Mouse (Mus musculus) cerebellum, adult 2 months (tissue): ENCODE data around the gene Stk39. TPM values are rescaled to one million over a fixed set of nuclear protein-coding genes. Genes with fewer than 3 reads are reported as not detected.

Experiments used
- DNase-seq, 2 experiments: peaks; one replicate each; pipeline ENCODE4 v3.0.0; 2021
- H3K27ac ChIP-seq: fragments of 200-500 bp; 2 replicates; pipeline ENCODE4 v1.5.1; 2012; ENCODE audit warnings: low read length, control low read depth, inconsistent platforms; ENCODE audit not compliant: insufficient read depth
- H3K27me3 ChIP-seq: fragments of 200-500 bp; 2 replicates; pipeline ENCODE4 v1.6.1; 2012; ENCODE audit warnings: inconsistent platforms, mild to moderate bottlenecking, low read length, moderate library complexity; ENCODE audit not compliant: control insufficient read depth, insufficient read depth
- H3K4me1 ChIP-seq: fragments of 200-500 bp; 2 replicates; pipeline ENCODE4 v1.6.1; 2011; ENCODE audit warnings: low read length; ENCODE audit not compliant: control insufficient read depth, insufficient read depth
- H3K4me3 ChIP-seq: fragments of 200-500 bp; replicated peaks from 2 replicates; pipeline ENCODE3; 2011; ENCODE audit warnings: mild to moderate bottlenecking, low read depth, low read length, control low read depth; ENCODE audit not compliant: insufficient read depth
- CTCF ChIP-seq: fragments of 200-500 bp; IDR thresholded peaks from 2 replicates; pipeline ENCODE4 v1.5.1; 2011; ENCODE audit warnings: low read depth, mild to moderate bottlenecking, control low read depth, low read length, moderate library complexity, borderline replicate concordance; ENCODE audit not compliant: insufficient read depth
- POLR2A ChIP-seq: fragments of 200-500 bp; IDR thresholded peaks from 2 replicates; pipeline ENCODE4 v1.6.1; 2011; ENCODE audit warnings: low read length, control low read depth, borderline replicate concordance; ENCODE audit not compliant: insufficient read depth
- WGBS: fragments of 180-500 bp; shearing (Covaris S2); methylation state at CpG from one replicate; pipeline ENCODE4 v1.1.7; 2018; 5-methylcytosine and 5-hydroxymethylcytosine counted together
- polyA plus RNA-seq: library from polyadenylated mRNA; depleted of rRNA; stranded (reverse); fragments of >200 nt; gene quantifications from 2 replicates; pipeline ENCODE4 v1.2.3, GENCODE M21; 2012

Stk39 gene
- polyA plus RNA-seq, 1 experiment: 49.8 TPM

DNA sequence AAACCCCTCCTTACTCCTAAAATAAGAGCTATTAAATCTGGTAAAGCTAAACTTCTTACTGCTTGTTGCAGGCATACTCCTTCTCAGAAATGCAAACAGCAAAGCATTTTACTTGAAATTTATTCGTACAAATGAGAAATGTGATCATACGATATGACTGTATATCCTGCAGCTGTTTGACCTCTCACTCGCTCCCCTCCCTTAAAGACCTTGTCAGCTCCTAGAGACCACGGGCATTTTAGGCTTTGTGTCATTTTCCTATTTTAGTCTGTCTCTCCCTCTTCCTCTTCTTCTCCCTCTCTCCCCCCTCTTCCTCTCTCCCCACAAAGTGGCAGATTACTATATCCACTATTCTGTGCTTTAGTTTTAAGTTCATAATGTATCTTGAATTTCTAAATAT is 200.8 kb downstream of the Stk39 start:
- DNase-seq: no peak
- TF ChIP-seq POLR2A (no peak), CTCF (no peak)
- WGBS: 69% methylated on average over 4 of the region's 4 CpGs

DNA sequence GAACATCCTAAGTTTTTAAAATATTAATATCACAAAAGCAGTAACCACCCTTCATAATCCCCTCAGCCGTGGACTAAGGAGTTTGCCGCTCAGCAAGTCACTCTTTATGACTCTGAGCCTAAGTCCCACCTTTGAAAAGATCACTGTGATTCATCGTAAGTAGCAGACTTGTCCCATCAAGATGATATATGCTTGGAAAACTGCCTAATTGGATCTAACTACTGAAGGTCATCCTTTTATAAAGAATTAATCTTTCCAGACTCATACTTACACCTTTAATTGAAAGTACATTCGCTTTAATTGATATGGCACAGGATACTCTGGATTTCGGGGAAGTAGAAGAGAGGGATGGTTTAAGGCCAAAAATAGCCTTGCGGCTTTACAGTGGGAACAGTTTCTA is 201.2 kb downstream of the Stk39 start:
- WGBS: 76% methylated on average over 6 of the region's 6 CpGs
- Histone ChIP-seq H3K27me3 (no peaks in the 10 kb centered on the region), H3K4me3 (no peak overlapping the region), H3K4me1 (no peaks in the 10 kb centered on the region), H3K27ac (no peak overlapping the region)
- no peak for TF ChIP-seq CTCF
- DNase-seq: no peak

More for the DNA sequence above, 200.8 kb downstream of the Stk39 start:
- H3K27ac ChIP-seq: no peak overlapping the region
- H3K4me1 ChIP-seq: no peaks in the 10 kb centered on the region
- no peaks in the 10 kb centered on the region for H3K27me3 ChIP-seq
- H3K4me3 ChIP-seq: no peak overlapping the region

DNA sequence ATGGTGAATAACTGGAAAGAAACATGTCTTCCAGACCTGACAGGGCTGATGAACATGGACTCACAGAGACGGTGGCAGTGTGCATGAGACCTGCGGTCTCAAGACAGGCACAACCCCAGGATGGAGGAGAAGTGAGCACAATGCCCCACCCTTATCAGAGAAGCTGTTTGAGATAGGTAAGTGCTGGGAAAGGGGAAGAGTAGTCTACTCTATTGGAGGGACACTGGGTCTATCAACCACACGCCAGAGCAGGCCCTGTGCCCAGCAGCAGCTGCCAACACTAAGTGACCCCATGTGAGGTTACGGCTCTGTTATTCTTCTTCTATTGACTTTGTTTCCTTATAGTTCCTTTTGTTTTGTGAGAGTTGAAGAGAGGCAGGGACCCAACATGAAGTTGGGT is 202.4 kb downstream of the Stk39 start:
- no peak for TF ChIP-seq CTCF
- TF ChIP-seq POLR2A: no peak
- Histone ChIP-seq H3K27me3 (no peaks in the 10 kb centered on the region), H3K27ac (no peak overlapping the region), H3K4me3 (no peak overlapping the region), H3K4me1 (no peaks in the 10 kb centered on the region)
- no peak for DNase-seq
- WGBS: 86% methylated on average over 4 of the region's 4 CpGs

DNA sequence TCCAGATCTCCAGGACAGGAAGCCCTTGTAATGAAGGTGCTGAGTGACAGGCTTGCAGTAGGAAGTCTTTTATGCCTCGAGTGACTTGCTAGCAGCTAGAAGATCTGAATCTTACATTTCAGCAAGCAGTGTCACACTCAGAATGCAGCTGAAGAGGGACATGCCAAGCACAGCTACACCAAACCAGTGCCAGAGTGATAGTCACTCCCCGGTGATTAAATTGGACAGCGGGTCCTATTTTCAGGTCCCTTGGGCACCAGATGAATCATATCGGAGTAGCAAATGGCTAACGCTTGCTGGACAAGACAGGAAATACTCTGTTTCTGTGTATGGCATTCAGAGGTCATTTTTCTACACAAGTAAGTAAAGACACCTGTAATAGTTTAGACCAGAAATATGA is 207.2 kb downstream of the Stk39 start:
- TF ChIP-seq CTCF (no peak), POLR2A (no peak)

DNA sequence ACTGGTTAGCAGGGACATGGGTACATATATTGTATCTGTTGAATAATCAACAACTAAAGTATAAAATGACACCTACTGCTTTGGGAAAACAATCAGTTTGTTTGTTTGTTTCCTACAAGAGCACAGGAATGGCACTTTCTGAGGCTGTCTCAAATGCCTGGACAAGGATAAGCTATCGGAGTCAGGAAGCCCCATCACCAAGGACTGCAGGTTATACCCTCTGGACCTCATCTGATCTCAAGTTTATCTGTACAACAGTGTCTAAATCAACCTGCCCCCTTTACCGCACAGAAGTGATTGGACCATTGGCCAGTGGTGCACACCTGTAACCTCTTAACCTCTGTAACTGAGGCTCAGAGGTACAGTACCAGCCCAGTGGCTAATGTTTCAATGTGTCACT is 211.2 kb downstream of the Stk39 start:
- DNase-seq: no peak
- no peak for TF ChIP-seq CTCF
- TF ChIP-seq POLR2A: no peak
- Histone ChIP-seq H3K4me3 (no peak overlapping the region), H3K4me1 (no peaks in the 10 kb centered on the region), H3K27me3 (no peaks in the 10 kb centered on the region), H3K27ac (no peak overlapping the region)
- WGBS: 99% methylated on average over 2 of the region's 2 CpGs

More for the DNA sequence above, 207.2 kb downstream of the Stk39 start:
- Histone ChIP-seq H3K4me3 (no peak overlapping the region), H3K27me3 (no peaks in the 10 kb centered on the region), H3K27ac (no peak overlapping the region), H3K4me1 (no peaks in the 10 kb centered on the region)
- DNase-seq: no peak
- WGBS: 31% methylated on average over 5 of the region's 5 CpGs

DNA sequence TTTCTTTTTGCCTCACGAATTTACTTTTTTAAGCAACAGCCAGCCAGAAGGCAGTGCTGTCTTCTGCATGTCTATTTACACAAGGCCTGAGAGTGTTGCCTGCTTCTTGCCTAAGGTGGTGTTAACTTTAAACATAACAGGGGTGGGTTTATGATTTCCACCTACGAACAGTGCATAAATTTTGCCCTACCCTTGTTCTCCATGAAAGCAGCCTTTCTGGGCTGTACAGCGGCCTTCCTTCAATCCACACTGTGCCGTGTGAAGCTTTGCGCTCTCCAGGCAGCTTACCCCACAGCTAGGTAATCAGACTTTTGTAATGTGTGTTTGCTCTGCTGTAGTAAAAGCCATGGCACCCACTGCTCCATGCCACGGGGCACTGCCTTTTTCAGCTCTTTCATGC is 214.5 kb downstream of the Stk39 start:
- 89% methylated on average over 6 of the region's 6 CpGs for WGBS
- no peak for DNase-seq
- Histone ChIP-seq H3K4me3 (no peak overlapping the region), H3K27ac (no peak overlapping the region), H3K27me3 (no peaks in the 10 kb centered on the region), H3K4me1 (no peaks in the 10 kb centered on the region)
- TF ChIP-seq POLR2A (no peak), CTCF (no peak)

GRCm38 (mm10) chr2:68256472-68256871 is 215.6 kb downstream of the Stk39 start:
- H3K27ac ChIP-seq: no peak overlapping the region
- no peaks in the 10 kb centered on the region for H3K4me1 ChIP-seq
- no peak for DNase-seq
- WGBS: 87% methylated on average over 8 of the region's 8 CpGs
- no peaks in the 10 kb centered on the region for H3K27me3 ChIP-seq
- H3K4me3 ChIP-seq: no peak overlapping the region
- TF ChIP-seq POLR2A (no peak), CTCF (no peak)

GRCm38 (mm10) chr2:68254756-68255155 is 217.3 kb downstream of the Stk39 start:
- no peaks in the 10 kb centered on the region for H3K4me1 ChIP-seq
- H3K27ac ChIP-seq: no peak overlapping the region
- no peak for DNase-seq
- TF ChIP-seq CTCF: no peak
- TF ChIP-seq POLR2A: no peak
- 91% methylated on average over 4 of the region's 4 CpGs for WGBS
- H3K4me3 ChIP-seq: no peak overlapping the region
- no peaks in the 10 kb centered on the region for H3K27me3 ChIP-seq

DNA sequence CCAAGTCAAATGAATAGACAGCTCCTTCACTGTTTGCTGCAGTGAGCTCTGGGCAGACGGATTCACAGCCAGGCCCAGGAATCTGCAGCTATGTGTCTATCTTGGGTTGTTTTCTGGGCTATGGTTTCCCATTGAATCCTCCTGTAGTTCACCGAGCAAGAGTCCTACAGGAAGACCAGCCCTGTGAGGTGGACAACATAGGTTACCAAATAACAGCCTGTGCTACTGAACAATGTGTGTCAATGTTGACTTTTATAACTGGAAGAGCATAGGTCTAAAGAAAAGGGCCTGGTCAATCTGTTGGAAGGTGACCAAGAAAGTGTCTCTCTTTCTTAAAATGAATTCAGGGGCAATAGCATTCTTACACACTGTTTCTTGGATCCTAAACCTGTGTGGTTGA is 218.8 kb downstream of the Stk39 start:
- no peak for DNase-seq
- Histone ChIP-seq H3K27me3 (no peaks in the 10 kb centered on the region), H3K4me1 (no peaks in the 10 kb centered on the region), H3K4me3 (no peak overlapping the region), H3K27ac (no peak overlapping the region)
- WGBS: 86% methylated on average over 2 of the region's 2 CpGs
- TF ChIP-seq CTCF (no peak), POLR2A (no peak)
